Mouse (Mus musculus): ENCODE data around the gene Lrrc45.
A peak's percentile ranks its signal among the peaks of the same experiment; 100 is the strongest.
"Not testable (repeated sequence)": the region's sequence is repeated elsewhere in the genome, so short reads cannot be mapped to it uniquely, and the experiment has no call there.

The Lrrc45 gene

GRCm38 (mm10) chr11:120713580-120714518 lies at the start of gene Lrrc45, which contains the start of gene Cenpx:
Lrrc45 (plus strand) TSS chr11:120713925.
Cenpx (minus strand) TSS chr11:120713738.
- peak; percentile 95 to 96 for DNase-seq (ENCODE audit: low spot score in 2 of 2)

GRCm38 (mm10) chr11:120665406-120665805 lies 48.3 kb upstream of the Lrrc45 start:
- DNase-seq (ENCODE audit: low spot score in 2 of 2): no peak

- DNase-seq (ENCODE audit: low spot score in 2 of 2): no peak
Measured at GRCm38 (mm10) chr11:120666617-120667016, 47.1 kb upstream of the Lrrc45 start.

- DNase-seq (ENCODE audit: low spot score in 2 of 2): peak; percentile 97 to 98
Measured at GRCm38 (mm10) chr11:120672687-120673593, 40.8 kb upstream of the Lrrc45 start, which contains the start of gene Aspscr1. Aspscr1 (plus strand) TSS chr11:120672973.

GRCm38 (mm10) chr11:120673594-120674122 lies 40.1 kb upstream of the Lrrc45 start:
- DNase-seq (ENCODE audit: low spot score in 2 of 2): no peak

GRCm38 (mm10) chr11:120675875-120676274 lies 37.9 kb upstream of the Lrrc45 start:
- not testable (repeated sequence) for DNase-seq (ENCODE audit: low spot score in 2 of 2)

GRCm38 (mm10) chr11:120676951-120677350 lies 36.8 kb upstream of the Lrrc45 start:
- DNase-seq (ENCODE audit: low spot score in 2 of 2): no peak

GRCm38 (mm10) chr11:120679909-120680308 lies 33.8 kb upstream of the Lrrc45 start:
- DNase-seq (ENCODE audit: low spot score in 2 of 2): peak in 1 of 2 experiments; percentile 38

GRCm38 (mm10) chr11:120682683-120683082 lies 31.0 kb upstream of the Lrrc45 start:
- no peak for DNase-seq (ENCODE audit: low spot score in 2 of 2)

- DNase-seq (ENCODE audit: low spot score in 2 of 2): no peak
Measured at GRCm38 (mm10) chr11:120683536-120683935, 30.2 kb upstream of the Lrrc45 start.

GRCm38 (mm10) chr11:120684086-120684485 lies 29.6 kb upstream of the Lrrc45 start:
- DNase-seq (ENCODE audit: low spot score in 2 of 2): no peak

GRCm38 (mm10) chr11:120684660-120685059 lies 29.1 kb upstream of the Lrrc45 start:
- no peak for DNase-seq (ENCODE audit: low spot score in 2 of 2)

GRCm38 (mm10) chr11:120686650-120687272 lies 27.0 kb upstream of the Lrrc45 start:
- no peak for DNase-seq (ENCODE audit: low spot score in 2 of 2)

GRCm38 (mm10) chr11:120689365-120689764 lies 24.4 kb upstream of the Lrrc45 start:
- DNase-seq (ENCODE audit: low spot score in 2 of 2): no peak

GRCm38 (mm10) chr11:120692471-120693011 lies 21.2 kb upstream of the Lrrc45 start:
- DNase-seq (ENCODE audit: low spot score in 2 of 2): no peak

- no peak for DNase-seq (ENCODE audit: low spot score in 2 of 2)
Measured at GRCm38 (mm10) chr11:120693461-120693860, 20.3 kb upstream of the Lrrc45 start.

GRCm38 (mm10) chr11:120695184-120695583 lies 18.5 kb upstream of the Lrrc45 start:
- DNase-seq (ENCODE audit: low spot score in 2 of 2): no peak

GRCm38 (mm10) chr11:120695641-120696040 lies 18.1 kb upstream of the Lrrc45 start:
- DNase-seq (ENCODE audit: low spot score in 2 of 2): no peak

- DNase-seq (ENCODE audit: low spot score in 2 of 2): no peak
Measured at GRCm38 (mm10) chr11:120696568-120696967, 17.2 kb upstream of the Lrrc45 start.

- DNase-seq (ENCODE audit: low spot score in 2 of 2): no peak
Measured at GRCm38 (mm10) chr11:120697741-120698140, 16.0 kb upstream of the Lrrc45 start.

Data from spleen, postnatal 4 days (tissue).